Mouse (Mus musculus): ENCODE data around the gene Smchd1. TPM values are rescaled to one million over a fixed set of nuclear protein-coding genes. Genes with fewer than 3 reads are reported as not detected.
"Not testable (repeated sequence)": the region's sequence is repeated elsewhere in the genome, so short reads cannot be mapped to it uniquely, and the experiment has no call there.

Gene Smchd1
- polyA plus RNA-seq, 1 experiment from 2014 or later = 48.1 TPM

- 97% methylated on average over 2 of the region's 2 CpGs for WGBS
- H3K36me3 ChIP-seq (replicated peaks) = peaks cover 45% of the 10 kb centered on the region
- H3K4me2 ChIP-seq; H3K27me3 ChIP-seq (replicated peaks); H3K4me3 ChIP-seq; H3K9me3 ChIP-seq; H3K27ac ChIP-seq; ATAC-seq (replicated peaks); H3K4me1 ChIP-seq; H3K9ac ChIP-seq: not testable (repeated sequence)
Observed at GRCm38 (mm10) chr17:71422502-71422901, 52.6 kb downstream of the Smchd1 start.

DNA sequence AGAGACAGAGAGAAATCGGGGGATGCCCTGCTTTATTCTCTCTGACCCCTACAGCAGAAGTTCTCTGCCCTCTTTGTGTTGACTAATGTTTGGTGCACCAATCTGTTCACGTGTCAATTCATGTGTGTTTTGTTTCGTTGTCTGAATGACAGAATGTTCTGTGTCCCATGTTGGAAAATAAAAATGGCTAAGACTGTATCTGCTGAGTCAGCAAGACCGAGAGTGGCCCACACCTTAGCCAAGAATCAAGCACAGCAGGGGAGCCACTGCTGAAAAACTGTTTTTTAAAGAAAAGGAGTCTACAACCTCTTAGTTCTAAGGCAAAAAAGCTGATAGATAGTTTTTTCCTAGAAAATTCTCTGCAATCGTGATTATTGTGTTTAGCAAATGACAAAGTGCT is 55.7 kb downstream of the Smchd1 start:
- not testable (repeated sequence) for H3K4me2 ChIP-seq; H3K27me3 ChIP-seq (replicated peaks); H3K27ac ChIP-seq; H3K4me3 ChIP-seq; H3K9ac ChIP-seq; H3K4me1 ChIP-seq; ATAC-seq (replicated peaks); H3K9me3 ChIP-seq
- peaks cover 33% of the 10 kb centered on the region for H3K36me3 ChIP-seq (replicated peaks)
- WGBS = 88% methylated on average over 5 of the region's 5 CpGs

DNA sequence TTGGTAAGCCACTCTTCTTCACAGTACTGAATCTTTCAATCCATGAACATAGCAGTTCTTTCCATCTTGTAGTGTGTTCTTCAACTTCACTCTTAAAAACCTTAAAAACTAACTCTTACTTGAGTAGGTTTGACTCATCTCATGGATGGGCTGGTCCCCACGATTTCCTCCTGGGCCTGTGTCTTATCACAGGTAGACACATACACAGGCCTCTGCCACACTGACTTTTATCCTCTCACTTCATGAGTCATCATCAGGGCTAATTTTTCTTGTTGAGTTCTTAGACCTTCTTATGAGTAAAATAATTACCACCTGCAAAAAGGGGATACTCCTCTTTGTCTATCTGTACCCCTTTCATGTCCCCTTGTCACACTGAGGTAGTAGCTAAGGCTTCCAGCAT is 58.1 kb downstream of the Smchd1 start:
- Histone ChIP-seq H3K4me1 (no peaks in the 10 kb centered on the region), H3K36me3 (replicated peaks) (peaks cover 12% of the 10 kb centered on the region), H3K4me3 (no peak overlapping the region), H3K4me2 (no peak overlapping the region), H3K9me3 (peaks cover 4% of the 10 kb centered on the region; the same call in 1 of the 2 replicates), H3K9ac (no peak overlapping the region), H3K27me3 (replicated peaks) (no peaks in the 10 kb centered on the region), H3K27ac (no peak overlapping the region)
- ATAC-seq (replicated peaks) = no peak
- WGBS = 96% methylated on average over 1 of the region's 1 CpGs

DNA sequence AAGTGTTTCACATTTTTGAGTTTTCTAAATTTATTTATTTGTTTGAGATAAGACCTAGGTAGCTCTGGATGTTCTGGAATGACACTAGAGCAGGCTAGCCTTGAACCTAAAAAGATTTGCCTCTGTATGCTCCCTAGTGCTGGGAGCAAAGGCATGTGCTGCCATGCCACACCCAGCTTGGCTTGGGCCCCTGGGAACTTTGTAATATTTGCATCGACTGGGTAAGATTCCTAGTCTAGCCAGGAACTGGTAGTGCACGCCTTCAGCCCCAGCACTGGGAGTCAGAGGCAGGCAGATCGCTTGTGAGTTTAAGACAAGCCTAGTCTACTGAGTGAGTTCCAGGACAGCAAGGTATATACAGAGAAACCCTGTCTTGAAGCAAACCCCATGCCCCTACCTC is 87.7 kb downstream of the Smchd1 start:
- Histone ChIP-seq H3K4me2 (no peak overlapping the region), H3K9ac (no peak overlapping the region), H3K36me3 (replicated peaks) (peaks cover 13% of the 10 kb centered on the region; the same call in 1 of the 2 replicates), H3K9me3 (no peaks in the 10 kb centered on the region), H3K27ac (no peak overlapping the region), H3K4me1 (no peaks in the 10 kb centered on the region), H3K4me3 (no peak overlapping the region), H3K27me3 (replicated peaks) (no peaks in the 10 kb centered on the region)
- 91% methylated on average over 3 of the region's 3 CpGs for WGBS
- no peak for ATAC-seq (replicated peaks)

DNA sequence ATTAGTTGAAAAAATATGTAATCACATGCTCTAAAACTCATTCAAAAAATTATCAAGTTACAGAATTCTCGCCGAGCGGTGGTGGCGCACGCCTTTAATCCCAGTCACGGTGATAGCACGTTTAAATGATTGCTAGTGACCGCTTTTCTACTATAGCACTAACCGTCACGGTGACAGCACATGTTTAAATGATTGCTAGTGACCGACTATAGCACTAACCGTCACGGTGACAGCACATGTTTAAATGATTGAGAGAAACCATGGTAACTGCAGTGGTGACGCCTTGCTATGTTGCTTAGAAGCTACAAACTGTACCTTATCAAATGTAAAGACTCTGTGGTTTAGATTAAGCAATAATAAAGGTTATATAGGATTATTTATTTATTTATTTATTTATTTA is 94.8 kb downstream of the Smchd1 start:
- H3K4me2 ChIP-seq = no peak overlapping the region
- H3K27ac ChIP-seq = no peak overlapping the region
- no peak overlapping the region for H3K4me3 ChIP-seq
- H3K4me1 ChIP-seq = no peaks in the 10 kb centered on the region
- H3K9me3 ChIP-seq = no peaks in the 10 kb centered on the region
- H3K36me3 ChIP-seq (replicated peaks) = peaks cover 10% of the 10 kb centered on the region
- no peaks in the 10 kb centered on the region for H3K27me3 ChIP-seq (replicated peaks)
- no peak overlapping the region for H3K9ac ChIP-seq
- WGBS = 65% methylated on average over 14 of the region's 14 CpGs
- no peak for ATAC-seq (replicated peaks)

DNA sequence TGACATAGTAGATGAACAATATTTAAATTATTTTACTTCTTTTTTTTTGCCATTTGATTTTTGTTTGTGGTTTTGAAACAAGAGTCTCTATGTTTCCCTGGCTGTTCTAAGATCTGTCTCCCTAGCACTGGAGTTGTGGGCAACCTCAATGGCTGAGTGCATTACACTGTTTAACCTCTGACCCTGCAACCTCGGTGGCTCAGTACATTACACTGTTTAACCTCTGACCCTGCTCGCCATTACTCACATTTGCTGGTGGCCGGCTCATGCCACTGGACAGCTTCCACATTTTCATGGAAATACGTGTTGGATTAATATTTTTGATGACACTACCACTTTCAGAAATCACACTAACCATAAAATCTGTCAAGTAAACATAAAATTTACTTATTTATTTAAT is 97.2 kb downstream of the Smchd1 start:
- H3K9me3 ChIP-seq = no peaks in the 10 kb centered on the region
- H3K9ac ChIP-seq = no peak overlapping the region
- peaks cover 10% of the 10 kb centered on the region for H3K36me3 ChIP-seq (replicated peaks)
- no peak for ATAC-seq (replicated peaks)
- H3K27me3 ChIP-seq (replicated peaks) = no peaks in the 10 kb centered on the region
- no peaks in the 10 kb centered on the region for H3K4me1 ChIP-seq
- no peak overlapping the region for H3K4me3 ChIP-seq
- 79% methylated on average over 4 of the region's 4 CpGs for WGBS
- no peak overlapping the region for H3K4me2 ChIP-seq
- no peak overlapping the region for H3K27ac ChIP-seq

DNA sequence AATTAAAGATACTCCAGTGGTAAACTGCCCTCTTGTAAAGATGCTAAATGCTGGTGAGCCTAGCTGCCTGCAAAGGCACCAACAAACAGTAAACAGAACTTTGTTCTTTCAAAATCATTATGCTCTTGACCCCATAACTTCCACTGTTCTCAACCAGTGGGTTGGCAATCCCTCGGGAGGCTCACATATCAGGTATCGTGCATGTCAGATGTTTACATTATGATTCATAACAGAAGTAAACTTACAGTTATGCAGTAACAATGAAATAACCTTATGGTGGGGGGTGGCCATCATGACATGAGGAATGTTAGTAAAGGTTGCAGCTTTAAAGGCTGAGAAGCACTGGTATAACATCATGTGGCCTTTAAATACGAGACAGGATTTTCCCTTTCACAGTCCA is 119.6 kb downstream of the Smchd1 start:
- ATAC-seq (replicated peaks) = no peak
- Histone ChIP-seq H3K4me1 (no peaks in the 10 kb centered on the region), H3K27ac (no peak overlapping the region), H3K4me3 (no peak overlapping the region), H3K27me3 (replicated peaks) (no peaks in the 10 kb centered on the region), H3K9ac (no peak overlapping the region), H3K9me3 (no peaks in the 10 kb centered on the region), H3K36me3 (replicated peaks) (peaks cover 13% of the 10 kb centered on the region; the same call in 1 of the 2 replicates), H3K4me2 (no peak overlapping the region)
- 93% methylated on average over 3 of the region's 3 CpGs for WGBS

DNA sequence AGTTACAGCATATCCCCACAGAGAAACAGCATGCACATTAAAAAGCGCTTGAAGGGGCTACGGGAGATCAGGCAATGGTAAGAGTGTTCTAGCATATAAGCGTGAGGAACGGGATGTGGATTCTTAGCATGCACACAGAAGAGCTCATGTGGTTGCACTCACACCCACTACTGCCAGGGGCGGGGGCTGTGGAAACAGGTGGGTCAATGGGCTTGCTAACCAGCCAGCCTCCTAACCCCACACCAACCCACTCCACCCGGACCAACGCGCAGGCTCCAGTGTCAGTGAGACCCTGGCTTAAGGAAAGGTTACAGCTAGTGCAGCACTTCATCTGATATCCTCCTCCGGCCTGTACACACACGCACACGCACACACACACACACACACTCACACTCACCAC is 120.9 kb downstream of the Smchd1 start:
- WGBS = 96% methylated on average over 11 of the region's 11 CpGs
- H3K4me2 ChIP-seq = no peak overlapping the region
- peaks cover 8% of the 10 kb centered on the region; the same call in 1 of the 2 replicates for H3K36me3 ChIP-seq (replicated peaks)
- no peaks in the 10 kb centered on the region for H3K4me1 ChIP-seq
- no peaks in the 10 kb centered on the region for H3K9me3 ChIP-seq
- H3K4me3 ChIP-seq = no peak overlapping the region
- H3K27ac ChIP-seq = no peak overlapping the region
- no peaks in the 10 kb centered on the region for H3K27me3 ChIP-seq (replicated peaks)
- no peak overlapping the region for H3K9ac ChIP-seq
- no peak for ATAC-seq (replicated peaks)

DNA sequence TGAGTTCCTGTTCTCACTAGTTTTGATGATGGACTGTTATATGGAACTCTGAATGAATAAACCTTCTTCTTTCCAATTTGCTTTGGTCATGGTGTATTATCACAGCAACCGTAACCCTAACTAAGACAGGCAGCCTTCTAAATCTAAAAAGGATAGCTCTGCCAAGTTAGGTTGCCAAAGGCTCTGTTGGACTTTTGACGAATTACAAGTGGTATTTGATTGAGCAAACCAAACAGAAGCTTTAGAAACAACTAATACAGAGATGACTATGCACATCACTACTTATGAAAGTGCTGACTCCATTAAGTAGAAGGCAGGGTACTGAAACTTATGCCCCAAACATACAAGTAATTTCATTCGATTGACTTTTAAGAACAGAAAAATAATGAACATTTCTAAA is 127.0 kb downstream of the Smchd1 start:
- no peak overlapping the region for H3K9ac ChIP-seq
- peaks cover 20% of the 10 kb centered on the region; the same call in 1 of the 2 replicates for H3K36me3 ChIP-seq (replicated peaks)
- ATAC-seq (replicated peaks) = no peak
- H3K4me1 ChIP-seq = no peaks in the 10 kb centered on the region
- H3K9me3 ChIP-seq = no peaks in the 10 kb centered on the region
- no peak overlapping the region for H3K4me3 ChIP-seq
- no peaks in the 10 kb centered on the region for H3K27me3 ChIP-seq (replicated peaks)
- WGBS = 81% methylated on average over 3 of the region's 3 CpGs
- H3K4me2 ChIP-seq = no peak overlapping the region
- H3K27ac ChIP-seq = no peak overlapping the region

GRCm38 (mm10) chr17:71342006-71342405 is 133.1 kb downstream of the Smchd1 start:
- 88% methylated on average over 3 of the region's 3 CpGs for WGBS
- Histone ChIP-seq H3K9ac (no peak overlapping the region), H3K9me3 (no peaks in the 10 kb centered on the region), H3K4me1 (no peaks in the 10 kb centered on the region), H3K27ac (no peak overlapping the region), H3K4me3 (no peak overlapping the region), H3K36me3 (replicated peaks) (0 out of 2 replicates have a peak, but pooled peaks cover 11% of the 10 kb centered on the region), H3K4me2 (no peak overlapping the region), H3K27me3 (replicated peaks) (no peaks in the 10 kb centered on the region)
- ATAC-seq (replicated peaks) = no peak

GRCm38 (mm10) chr17:71338627-71339026 is 136.5 kb downstream of the Smchd1 start:
- 98% methylated on average over 6 of the region's 6 CpGs for WGBS
- H3K9ac ChIP-seq = no peak overlapping the region
- no peak overlapping the region for H3K4me3 ChIP-seq
- no peaks in the 10 kb centered on the region for H3K27me3 ChIP-seq (replicated peaks)
- H3K4me1 ChIP-seq = no peaks in the 10 kb centered on the region
- no peak overlapping the region for H3K4me2 ChIP-seq
- no peak overlapping the region for H3K27ac ChIP-seq
- H3K9me3 ChIP-seq = no peaks in the 10 kb centered on the region
- 0 out of 2 replicates have a peak, but pooled peaks cover 3% of the 10 kb centered on the region for H3K36me3 ChIP-seq (replicated peaks)
- no peak for ATAC-seq (replicated peaks)

DNA sequence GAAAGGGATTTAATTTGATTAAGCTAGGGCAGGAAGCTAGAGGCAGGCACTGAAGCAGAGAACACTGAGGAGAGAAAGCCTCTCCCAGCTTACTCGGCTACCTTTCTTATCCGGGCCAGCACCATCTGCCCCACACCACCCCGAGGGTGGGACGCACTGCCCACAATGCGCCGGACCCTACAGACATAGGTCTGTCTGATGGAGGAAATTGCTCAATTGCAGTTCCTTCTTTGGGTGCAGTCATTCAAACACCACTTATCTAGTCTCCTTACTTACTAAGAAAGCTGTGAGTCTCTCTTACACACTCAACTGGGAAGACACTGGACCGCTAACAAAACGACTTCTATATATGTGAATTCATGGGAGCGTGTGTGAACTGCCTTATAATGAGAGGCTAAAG is 137.6 kb downstream of the Smchd1 start:
- WGBS = 88% methylated on average over 9 of the region's 9 CpGs
- no peak overlapping the region for H3K4me2 ChIP-seq
- no peak overlapping the region for H3K4me3 ChIP-seq
- H3K9ac ChIP-seq = no peak overlapping the region
- H3K9me3 ChIP-seq = no peaks in the 10 kb centered on the region
- H3K4me1 ChIP-seq = no peaks in the 10 kb centered on the region
- no peaks in the 10 kb centered on the region for H3K27me3 ChIP-seq (replicated peaks)
- ATAC-seq (replicated peaks) = no peak
- 0 out of 2 replicates have a peak, but pooled peaks cover 3% of the 10 kb centered on the region for H3K36me3 ChIP-seq (replicated peaks)
- H3K27ac ChIP-seq = no peak overlapping the region

DNA sequence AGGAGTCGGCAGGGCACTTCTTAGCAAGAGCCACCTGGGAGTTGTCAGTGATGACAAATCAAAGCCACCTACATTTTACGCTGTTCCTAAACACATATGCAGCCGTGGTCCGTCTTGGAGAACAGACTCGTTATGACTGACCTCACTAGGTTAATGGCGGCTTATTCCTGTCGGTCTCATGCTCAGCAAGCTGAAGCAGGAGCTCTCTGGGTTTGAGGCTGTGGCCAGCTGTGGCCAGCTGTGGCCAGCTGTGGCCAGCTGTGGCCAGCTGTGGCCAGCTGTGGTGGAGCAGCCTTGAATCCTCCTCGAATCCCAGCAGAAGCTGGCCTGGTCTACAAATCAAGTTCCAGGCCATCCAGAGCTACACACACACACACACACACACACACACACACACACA is 138.7 kb downstream of the Smchd1 start:
- WGBS = 74% methylated on average over 8 of the region's 8 CpGs
- Histone ChIP-seq H3K27me3 (replicated peaks) (no peaks in the 10 kb centered on the region), H3K36me3 (replicated peaks) (no peaks in the 10 kb centered on the region), H3K9ac (no peak overlapping the region), H3K9me3 (no peaks in the 10 kb centered on the region), H3K4me2 (no peak overlapping the region), H3K4me3 (no peak overlapping the region), H3K4me1 (no peaks in the 10 kb centered on the region), H3K27ac (no peak overlapping the region)
- ATAC-seq (replicated peaks) = no peak
